ENCODE assay signal across 24 mouse cellular contexts in genomic region chr9:13703100-13703499, GRCm38 (mm10). TPM values are rescaled to one million over a fixed set of nuclear protein-coding genes. Genes with fewer than 3 reads are reported as not detected.
DNase-seq lines count a peak whose midpoint lies in the region; ATAC-seq and TF ChIP-seq lines count a peak whose summit lies in the region.
"Had no signal": no experiment of that assay in that cellular context is flagged by ENCODE, and none has a peak within 500 bp of the region (broad histone marks: within the 10 kb centered on the region; RNA-seq: fewer than 3 reads in every experiment).

No protein-coding gene starts in this region.

- H3K27ac ChIP-seq in MEL (ENCODE audit: control insufficient read depth, low read depth, low read length) = no peak overlapping the region
- peak overlapping the region; percentile 83 for H3K27ac ChIP-seq in heart, embryonic 15.5 days
- H3K27ac ChIP-seq in cerebellum, adult 2 months (ENCODE audit: insufficient read depth, low read length) = no peak overlapping the region
- H3K27ac ChIP-seq: forebrain, embryonic 13.5 days; gastrocnemius, adult 2 months; hindbrain, embryonic 10.5 days; limb, embryonic 12.5 days; midbrain, embryonic 15.5 days had no signal

- H3K4me3 ChIP-seq in MEL (ENCODE audit: control insufficient read depth in 1 of 2, insufficient read depth in 1 of 2, low read depth in 2 of 2, low read length in 2 of 2) = no peak overlapping the region
- H3K4me3 ChIP-seq in heart, embryonic 15.5 days = no peak overlapping the region
- no peak overlapping the region for H3K4me3 ChIP-seq in cerebellum, adult 2 months (replicated peaks; ENCODE audit: insufficient read depth, low read depth, low read length)
- H3K4me3 ChIP-seq: forebrain, embryonic 13.5 days; gastrocnemius, adult 2 months; hindbrain, embryonic 10.5 days; limb, embryonic 12.5 days; midbrain, embryonic 15.5 days had no signal

- no peaks in the 10 kb centered on the region for H3K36me3 ChIP-seq in MEL (ENCODE audit: control insufficient read depth in 1 of 2, insufficient read depth in 2 of 2, low read length in 2 of 2)
- H3K36me3 ChIP-seq in heart, embryonic 15.5 days = 0 out of 2 replicates have a peak, but pooled peaks cover 5% of the 10 kb centered on the region
- H3K36me3 ChIP-seq: midbrain, embryonic 15.5 days had no signal

- H3K79me2 ChIP-seq in MEL (ENCODE audit: control insufficient read depth, insufficient read depth, low read length, poor library complexity) = no peaks in the 10 kb centered on the region

- TF ChIP-seq RAD21 in MEL (IDR thresholded peaks at IDR 0.05; ENCODE audit: low read depth, low read length) = no peak

- no peak for TF ChIP-seq EP300 in MEL (IDR thresholded peaks at IDR 0.05; ENCODE audit: low read depth in 1 of 2, low read length in 2 of 2)

- no peak overlapping the region for H3K9ac ChIP-seq in MEL (ENCODE audit: control insufficient read depth, low read depth, low read length, poor library complexity, severe bottlenecking)
- no peak overlapping the region for H3K9ac ChIP-seq in heart, embryonic 15.5 days
- H3K9ac ChIP-seq: forebrain, embryonic 13.5 days; limb, embryonic 12.5 days; liver, postnatal 0 days; midbrain, embryonic 15.5 days had no signal

- peak overlapping the region; percentile 22 for H3K4me2 ChIP-seq in heart, embryonic 15.5 days
- H3K4me2 ChIP-seq: forebrain, embryonic 13.5 days; limb, embryonic 12.5 days; liver, embryonic 11.5 days; midbrain, embryonic 15.5 days had no signal

- WGBS in heart, embryonic 15.5 days = 41% methylated on average over 2 of the region's 2 CpGs
- 92% methylated on average over 2 of the region's 2 CpGs for WGBS in cerebellum, adult 2 months

- no peak for TF ChIP-seq CTCF in MEL (IDR thresholded peaks at IDR 0.05 in 2 of 3, conservative IDR thresholded peaks at IDR 0.05 in 1 of 3; ENCODE audit: control insufficient read depth in 1 of 3, insufficient read depth in 1 of 3, low read depth in 2 of 3, low read length in 3 of 3, poor library complexity in 1 of 3, severe bottlenecking in 1 of 3)
- no peak for TF ChIP-seq CTCF in cerebellum, adult 2 months (IDR thresholded peaks at IDR 0.05; ENCODE audit: borderline replicate concordance, insufficient read depth, low read depth, low read length)

- no peak for DNase-seq in MEL (ENCODE audit: low read depth, low spot score)
- DNase-seq in brain, adult 2 months (ENCODE audit: low read depth, low spot score) = peak; percentile 11
- DNase-seq in heart, adult 9 months (ENCODE audit: low spot score in 2 of 2) = peak; percentile 35 to 42
- no peak for DNase-seq in cerebellum, adult 2 months
- no peak for DNase-seq in T-cell, adult 2 months (ENCODE audit: low spot score)
- DNase-seq in layer of hippocampus, postnatal 14 days (ENCODE audit: low spot score in 2 of 2) = no peak
- DNase-seq: adrenal gland, postnatal 14 days; cerebellum, postnatal 25 days; embryo, embryonic 11 days; gastrocnemius, adult 2 months; kidney, postnatal 4 days; liver, postnatal 0 days; right cerebral cortex, postnatal 4 days; thymus, postnatal 14 days had no signal

- H3K4me1 ChIP-seq in MEL (ENCODE audit: control insufficient read depth in 1 of 2, insufficient read depth in 2 of 2, low read length in 2 of 2) = no peaks in the 10 kb centered on the region; a peak in 1 of 4 replicates
- peaks cover 13% of the 10 kb centered on the region for H3K4me1 ChIP-seq in heart, embryonic 15.5 days (replicated peaks)
- no peaks in the 10 kb centered on the region for H3K4me1 ChIP-seq in cerebellum, adult 2 months (ENCODE audit: control insufficient read depth, insufficient read depth, low read length)
- H3K4me1 ChIP-seq: limb, embryonic 12.5 days had no signal

- ATAC-seq in heart, embryonic 15.5 days (replicated peaks; ENCODE audit: insufficient number of reproducible peaks, insufficient read depth, low FRiP score, low read depth) = peak; percentile 83
- no peak for ATAC-seq in CD4-positive, CD25-positive, alpha-beta regulatory T cell, adult 4 months
- ATAC-seq: forebrain, embryonic 13.5 days; hindbrain, embryonic 16.5 days; intestine, postnatal 0 days; liver, postnatal 0 days; lung, postnatal 0 days; midbrain, embryonic 15.5 days had no signal

- peaks cover 3 to 6% of the 10 kb centered on the region in 2 experiments; a peak in 2 of 4 replicates for H3K27me3 ChIP-seq in MEL (ENCODE audit: control insufficient read depth in 1 of 2, insufficient read depth in 2 of 2, low read length in 2 of 2)
- H3K27me3 ChIP-seq in heart, embryonic 15.5 days = no peaks in the 10 kb centered on the region
- no peaks in the 10 kb centered on the region for H3K27me3 ChIP-seq in cerebellum, adult 2 months (ENCODE audit: control insufficient read depth, insufficient read depth, low read length)
- H3K27me3 ChIP-seq: forebrain, embryonic 13.5 days; limb, embryonic 12.5 days; midbrain, embryonic 15.5 days had no signal

- H3K9me3 ChIP-seq in MEL (replicated peaks; ENCODE audit: insufficient read depth, low read length) = no peaks in the 10 kb centered on the region
- H3K9me3 ChIP-seq in heart, embryonic 15.5 days (replicated peaks) = no peaks in the 10 kb centered on the region
- H3K9me3 ChIP-seq: forebrain, embryonic 13.5 days; hindbrain, embryonic 10.5 days; limb, embryonic 12.5 days; midbrain, embryonic 15.5 days had no signal

- TF ChIP-seq POLR2A in MEL (IDR thresholded peaks at IDR 0.05; ENCODE audit: control insufficient read depth in 1 of 2, insufficient read depth in 1 of 2, low read depth in 1 of 2, low read length in 2 of 2, poor library complexity in 1 of 2) = no peak
- no peak for TF ChIP-seq POLR2A in cerebellum, adult 2 months (IDR thresholded peaks at IDR 0.05; ENCODE audit: borderline replicate concordance, insufficient read depth, low read length)

TF ChIP-seq in MEL, 35 proteins besides CTCF, POLR2A, EP300 and RAD21:
- TF ChIP-seq CHD2 (IDR thresholded peaks at IDR 0.05; ENCODE audit: low read length) (no peak), MYB (IDR thresholded peaks at IDR 0.05; ENCODE audit: low read depth, low read length) (no peak), POLR2AphosphoS2 (IDR thresholded peaks at IDR 0.05; ENCODE audit: low read length) (no peak), POLR2AphosphoS5 (IDR thresholded peaks at IDR 0.05; ENCODE audit: borderline replicate concordance, low read depth, low read length) (no peak), MAX (IDR thresholded peaks at IDR 0.05; ENCODE audit: low read length) (no peak), USF2 (IDR thresholded peaks at IDR 0.05; ENCODE audit: borderline replicate concordance in 1 of 2, insufficient read depth in 1 of 2, low read depth in 1 of 2, low read length in 2 of 2) (no peak), JUND (IDR thresholded peaks at IDR 0.05; ENCODE audit: low read depth, low read length) (no peak), USF1 (IDR thresholded peaks at IDR 0.05; ENCODE audit: low read depth, low read length) (0 out of 2 replicates have a peak, but pooled peaks have one; percentile 18)

RNA-seq across cellular contexts. Expression of gene Mtmr2, which starts 45.1 kb away (rescaled TPM):
- 75.2 and 80.5 TPM in 2 replicates for total RNA-seq in MEL (2012; rRNA removed)
- 10 to 100 TPM; 47.1 to 95.8 TPM for polyA plus RNA-seq in MEL (2012; ENCODE audit: insufficient read depth in 1 of 2, insufficient read length in 2 of 2, low read depth in 1 of 2, low replicate concordance in 2 of 2, missing spikeins in 1 of 2)
- 42.7 and 49.0 TPM in 2 replicates for polyA plus RNA-seq in heart, embryonic 15.5 days (2015; fragmentation: Nextera tagmentation; extraction: Ambion mirVana)
- 44.1 and 44.3 TPM in 2 replicates for polyA plus RNA-seq in cerebellum, adult 2 months (2012; rRNA removed)
- 10 to 100 TPM; 30.9 to 31.9 TPM for polyA plus RNA-seq in CD4-positive, CD25-positive, alpha-beta regulatory T cell, adult 4 months (2017; shearing (Covaris generic))
- 10 to 100 TPM; 51.1 to 55.5 TPM for total RNA-seq in layer of hippocampus, postnatal 14 days (2021)

Comparison
In these comparisons a context has a peak if more than half of its experiments do, and no peak if none do; other contexts are left out.
1. DNase-seq: peak in brain, adult 2 months (single experiment) and heart, adult 9 months (2 of 2); none in MEL (single experiment), cerebellum, adult 2 months (0 of 2), T-cell, adult 2 months (single experiment) and layer of hippocampus, postnatal 14 days (0 of 2).